ENCODE assay signal across 16 mouse cellular contexts in genomic region chr12:74188815-74189214, GRCm38 (mm10).
DNase-seq lines count a peak whose midpoint lies in the region; ATAC-seq and TF ChIP-seq lines count a peak whose summit lies in the region.
"Had no signal": no experiment of that assay in that cellular context is flagged by ENCODE, and none has a peak within 500 bp of the region (broad histone marks: within the 10 kb centered on the region; RNA-seq: fewer than 3 reads in every experiment).

No protein-coding gene starts in this region.

- intact Hi-C loops in heart, postnatal 14 days (cut with DNase I), result no loop called here

- peak; percentile 72; the same call in 1 of the 2 replicates for ATAC-seq in midbrain, embryonic 13.5 days

- peaks cover 7% of the 10 kb centered on the region; the same call in 1 of the 2 replicates for H3K36me3 ChIP-seq in midbrain, embryonic 13.5 days
- H3K36me3 ChIP-seq: embryonic facial prominence, embryonic 12.5 days; heart, embryonic 12.5 days had no signal

- H3K4me1 ChIP-seq in midbrain, embryonic 13.5 days (replicated peaks), result no peaks in the 10 kb centered on the region
- no peaks in the 10 kb centered on the region for H3K4me1 ChIP-seq in lung, adult 2 months (ENCODE audit: control insufficient read depth, insufficient read depth, low read length)
- H3K4me1 ChIP-seq: embryonic facial prominence, embryonic 12.5 days; heart, embryonic 12.5 days; neural tube, embryonic 15.5 days had no signal

- no peaks in the 10 kb centered on the region for H3K27me3 ChIP-seq in midbrain, embryonic 13.5 days
- H3K27me3 ChIP-seq: embryonic facial prominence, embryonic 12.5 days; heart, embryonic 12.5 days; neural tube, embryonic 15.5 days had no signal

- no peak overlapping the region for H3K27ac ChIP-seq in midbrain, embryonic 13.5 days
- H3K27ac ChIP-seq: embryonic facial prominence, embryonic 12.5 days; macrophage; neural tube, embryonic 15.5 days had no signal

- TF ChIP-seq CTCF in lung, adult 2 months (IDR thresholded peaks at IDR 0.05; ENCODE audit: insufficient read depth, low read length), result no peak

- H3K4me2 ChIP-seq in midbrain, embryonic 13.5 days (replicated peaks), result no peak overlapping the region
- H3K4me2 ChIP-seq: embryonic facial prominence, embryonic 12.5 days; heart, embryonic 12.5 days; liver, embryonic 11.5 days; neural tube, embryonic 15.5 days had no signal

- H3K9me3 ChIP-seq in midbrain, embryonic 13.5 days, result no peaks in the 10 kb centered on the region
- H3K9me3 ChIP-seq: embryonic facial prominence, embryonic 12.5 days; neural tube, embryonic 15.5 days had no signal

- TF ChIP-seq POLR2A in lung, adult 2 months (IDR thresholded peaks at IDR 0.05; ENCODE audit: borderline replicate concordance, extremely low read depth, low read depth, low read length), result no peak

- DNase-seq in heart, adult 11 months, result peak; percentile 29
- DNase-seq in heart, postnatal 14 days, result no peak
- DNase-seq in embryo, embryonic 11 days, result peak; percentile 17
- DNase-seq in layer of hippocampus, adult 8-10 months (ENCODE audit: low spot score in 2 of 2), result peak; percentile 60 to 67
- DNase-seq in kidney, adult 8-10 months, result no peak
- no peak for DNase-seq in lung, adult 2 months
- DNase-seq in kidney, adult 9 months, result no peak
- DNase-seq: adrenal gland, adult 2 months; kidney, postnatal 25 days; thymus, postnatal 36 days had no signal

- no peak overlapping the region for H3K9ac ChIP-seq in midbrain, embryonic 13.5 days (replicated peaks)
- H3K9ac ChIP-seq: embryonic facial prominence, embryonic 12.5 days; heart, embryonic 12.5 days; neural tube, embryonic 15.5 days had no signal

- H3K4me3 ChIP-seq in midbrain, embryonic 13.5 days (replicated peaks), result no peak overlapping the region
- H3K4me3 ChIP-seq in lung, adult 2 months (replicated peaks; ENCODE audit: extremely low read depth, low read depth, low read length), result no peak overlapping the region
- H3K4me3 ChIP-seq: embryonic facial prominence, embryonic 12.5 days; heart, embryonic 12.5 days; neural tube, embryonic 15.5 days had no signal

- WGBS in midbrain, embryonic 13.5 days, result 26% methylated on average over 7 of the region's 7 CpGs
- 42% methylated on average over 7 of the region's 7 CpGs for WGBS in lung, adult 2 months

Comparison
In these comparisons a context has a peak if more than half of its experiments do, and no peak if none do; other contexts are left out.
1. DNase-seq: peak in heart, adult 11 months (single experiment), embryo, embryonic 11 days (single experiment) and layer of hippocampus, adult 8-10 months (2 of 2); none in heart, postnatal 14 days (0 of 2), kidney, adult 8-10 months (0 of 2), lung, adult 2 months (single experiment) and kidney, adult 9 months (single experiment).